Mouse (Mus musculus): ENCODE measurements around the gene H6pd. TPM values are rescaled to one million over a fixed set of nuclear protein-coding genes. Genes with fewer than 3 reads are reported as not detected.

The H6pd gene
- total and polyA plus RNA-seq, 3 experiments: 6.9 to 10.8 TPM; not detected in 1

DNA sequence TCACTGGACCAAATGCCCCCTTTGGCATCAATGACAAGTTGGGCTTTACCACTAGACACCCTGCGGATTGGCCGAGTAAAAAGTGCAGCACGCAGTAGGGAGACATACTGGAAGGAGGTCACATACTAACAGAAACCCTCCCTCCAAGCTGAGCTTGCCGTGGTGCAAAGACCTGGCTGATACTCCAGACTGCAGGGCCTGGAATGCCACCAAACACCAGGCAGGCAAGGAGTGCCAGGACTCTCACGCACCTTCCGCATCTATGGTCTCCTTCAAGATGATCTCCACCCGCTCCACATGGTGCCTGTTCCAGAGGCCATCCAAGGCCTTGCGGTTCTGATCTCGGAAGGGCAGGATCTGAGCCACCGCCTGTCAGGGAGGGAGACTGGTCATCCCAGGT lies 14.6 kb downstream of the H6pd start:
- H3K27ac ChIP-seq (ENCODE audit: control insufficient read depth, low read depth, low read length): no peak overlapping the region
- H3K9me3 ChIP-seq (replicated peaks; ENCODE audit: insufficient read depth, low read length): no peaks in the 10 kb centered on the region
- no peaks in the 10 kb centered on the region for H3K27me3 ChIP-seq (ENCODE audit: control insufficient read depth in 1 of 2, insufficient read depth in 2 of 2, low read length in 2 of 2)
- H3K4me3 ChIP-seq (ENCODE audit: control insufficient read depth in 1 of 2, insufficient read depth in 1 of 2, low read depth in 2 of 2, low read length in 2 of 2): no peak overlapping the region
- H3K79me2 ChIP-seq (ENCODE audit: control insufficient read depth, insufficient read depth, low read length, poor library complexity): no peaks in the 10 kb centered on the region
- H3K9ac ChIP-seq (ENCODE audit: control insufficient read depth, low read depth, low read length, poor library complexity, severe bottlenecking): no peak overlapping the region
- peaks cover 0 to 4% of the 10 kb centered on the region in 2 experiments; a peak in 2 of 4 replicates for H3K36me3 ChIP-seq (ENCODE audit: control insufficient read depth in 1 of 2, insufficient read depth in 2 of 2, low read length in 2 of 2)
- DNase-seq (ENCODE audit: low read depth, low spot score): no peak
- H3K4me1 ChIP-seq (ENCODE audit: control insufficient read depth in 1 of 2, insufficient read depth in 2 of 2, low read length in 2 of 2): peaks cover 2 to 8% of the 10 kb centered on the region in 2 experiments; a peak in 3 of 4 replicates
- TF ChIP-seq CHD2 (IDR thresholded peaks at IDR 0.05; ENCODE audit: low read length): no peak
- TF ChIP-seq ZNF384 (IDR thresholded peaks at IDR 0.05; ENCODE audit: low read depth, low read length): no peak
- no peak for TF ChIP-seq EP300 (IDR thresholded peaks at IDR 0.05; ENCODE audit: low read depth in 1 of 2, low read length in 2 of 2)
- no peak for TF ChIP-seq GATA1 (IDR thresholded peaks at IDR 0.05; ENCODE audit: low read depth, low read length)

DNA sequence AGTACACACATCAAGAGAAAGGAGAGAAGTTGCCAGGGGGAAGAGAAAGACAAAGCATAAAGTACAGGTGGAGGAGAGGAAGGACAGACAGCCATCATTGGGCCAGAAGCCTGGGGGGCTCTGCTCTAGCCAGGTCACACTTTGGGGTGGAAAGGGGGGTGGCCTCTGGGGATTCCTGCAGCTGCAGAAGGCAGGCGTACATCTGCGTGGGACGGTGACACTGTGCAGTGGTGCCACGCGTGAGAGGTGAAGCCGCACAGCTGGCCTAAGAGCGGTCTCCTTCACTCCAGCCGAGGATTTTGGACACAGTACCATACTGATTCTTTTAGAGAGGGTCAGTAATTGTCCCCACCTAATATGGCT lies 16.2 kb downstream of the H6pd start:
- no peak overlapping the region for H3K4me3 ChIP-seq (ENCODE audit: control insufficient read depth in 1 of 2, insufficient read depth in 1 of 2, low read depth in 2 of 2, low read length in 2 of 2)
- no peaks in the 10 kb centered on the region for H3K27me3 ChIP-seq (ENCODE audit: control insufficient read depth in 1 of 2, insufficient read depth in 2 of 2, low read length in 2 of 2)
- no peaks in the 10 kb centered on the region for H3K79me2 ChIP-seq (ENCODE audit: control insufficient read depth, insufficient read depth, low read length, poor library complexity)
- no peak overlapping the region for H3K27ac ChIP-seq (ENCODE audit: control insufficient read depth, low read depth, low read length)
- H3K9me3 ChIP-seq (replicated peaks; ENCODE audit: insufficient read depth, low read length): no peaks in the 10 kb centered on the region
- peaks cover 0 to 9% of the 10 kb centered on the region in 2 experiments; a peak in 2 of 4 replicates for H3K36me3 ChIP-seq (ENCODE audit: control insufficient read depth in 1 of 2, insufficient read depth in 2 of 2, low read length in 2 of 2)
- peaks cover 2 to 13% of the 10 kb centered on the region in 2 experiments; a peak in 3 of 4 replicates for H3K4me1 ChIP-seq (ENCODE audit: control insufficient read depth in 1 of 2, insufficient read depth in 2 of 2, low read length in 2 of 2)
- H3K9ac ChIP-seq (ENCODE audit: control insufficient read depth, low read depth, low read length, poor library complexity, severe bottlenecking): no peak overlapping the region
- TF ChIP-seq GATA1 (IDR thresholded peaks at IDR 0.05; ENCODE audit: low read depth, low read length) (no peak), JUND (IDR thresholded peaks at IDR 0.05; ENCODE audit: low read depth, low read length) (no peak), CTCF (IDR thresholded peaks at IDR 0.05 in 2 of 3, conservative IDR thresholded peaks at IDR 0.05 in 1 of 3; ENCODE audit: control insufficient read depth in 1 of 3, insufficient read depth in 1 of 3, low read depth in 2 of 3, low read length in 3 of 3, poor library complexity in 1 of 3, severe bottlenecking in 1 of 3) (no peak), MAFK (IDR thresholded peaks at IDR 0.05; ENCODE audit: borderline replicate concordance, low read depth, low read length) (no peak)
- DNase-seq (ENCODE audit: low read depth, low spot score): no peak

DNA sequence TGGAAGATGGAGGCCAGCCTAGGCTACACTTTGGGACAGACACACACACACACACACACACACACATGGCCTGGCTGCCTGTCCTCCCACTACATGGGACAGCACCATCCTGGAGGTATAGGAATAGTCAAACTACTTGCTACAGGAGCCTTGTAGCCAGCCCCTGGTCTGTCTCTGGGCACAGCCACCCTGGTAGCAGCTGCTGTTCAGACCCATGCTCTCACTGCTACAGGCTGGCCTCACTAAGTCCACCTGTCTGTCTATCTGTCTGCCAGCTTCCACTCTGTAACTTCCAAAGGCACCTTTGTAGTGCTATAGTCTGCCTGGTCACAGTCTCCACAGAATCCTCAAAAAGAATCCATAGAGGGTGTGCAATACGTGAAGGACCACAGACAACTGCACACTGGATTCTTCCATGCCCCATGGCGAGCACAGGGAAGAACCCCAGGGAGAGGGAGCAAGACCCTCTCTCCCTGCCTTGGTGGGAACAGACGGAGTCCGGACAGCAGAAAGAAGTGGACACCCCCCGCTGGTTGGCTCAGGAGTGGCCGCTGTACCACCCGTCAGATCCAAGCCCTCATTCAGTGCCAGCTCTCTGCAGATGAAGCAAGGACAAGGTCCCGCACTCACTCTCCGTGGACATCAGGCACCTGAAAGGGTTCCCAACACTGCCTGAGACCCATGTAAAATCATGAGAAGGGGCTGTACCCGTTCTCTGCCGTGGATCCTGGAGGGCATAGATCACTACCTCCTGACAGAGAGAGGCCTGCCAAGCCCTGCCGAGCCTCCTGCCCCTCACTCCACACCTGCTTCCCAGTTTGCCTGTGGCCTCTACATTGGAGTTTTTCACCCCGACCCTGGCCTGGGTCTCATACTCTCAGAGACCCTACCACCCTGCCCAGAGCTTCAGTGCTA lies 16.8 kb downstream of the H6pd start:
- Histone ChIP-seq H3K79me2 (ENCODE audit: control insufficient read depth, insufficient read depth, low read length, poor library complexity) (no peaks in the 10 kb centered on the region), H3K9ac (ENCODE audit: control insufficient read depth, low read depth, low read length, poor library complexity, severe bottlenecking) (no peak overlapping the region), H3K27me3 (ENCODE audit: control insufficient read depth in 1 of 2, insufficient read depth in 2 of 2, low read length in 2 of 2) (no peaks in the 10 kb centered on the region), H3K4me1 (ENCODE audit: control insufficient read depth in 1 of 2, insufficient read depth in 2 of 2, low read length in 2 of 2) (peaks cover 2 to 18% of the 10 kb centered on the region in 2 experiments), H3K27ac (ENCODE audit: control insufficient read depth, low read depth, low read length) (no peak overlapping the region), H3K36me3 (ENCODE audit: control insufficient read depth in 1 of 2, insufficient read depth in 2 of 2, low read length in 2 of 2) (peaks cover 0 to 13% of the 10 kb centered on the region in 2 experiments; a peak in 2 of 4 replicates), H3K9me3 (replicated peaks; ENCODE audit: insufficient read depth, low read length) (no peaks in the 10 kb centered on the region), H3K4me3 (ENCODE audit: control insufficient read depth in 1 of 2, insufficient read depth in 1 of 2, low read depth in 2 of 2, low read length in 2 of 2) (no peak overlapping the region)
- DNase-seq (ENCODE audit: low read depth, low spot score): no peak
- TF ChIP-seq CHD1 (IDR thresholded peaks at IDR 0.05; ENCODE audit: low read depth, low read length): no peak
- TF ChIP-seq CTCF (IDR thresholded peaks at IDR 0.05 in 2 of 3, conservative IDR thresholded peaks at IDR 0.05 in 1 of 3; ENCODE audit: control insufficient read depth in 1 of 3, insufficient read depth in 1 of 3, low read depth in 2 of 3, low read length in 3 of 3, poor library complexity in 1 of 3, severe bottlenecking in 1 of 3): no peak
- no peak for TF ChIP-seq E2F4 (IDR thresholded peaks at IDR 0.05; ENCODE audit: borderline replicate concordance, low read depth, low read length)
- TF ChIP-seq MYB (IDR thresholded peaks at IDR 0.05; ENCODE audit: low read depth, low read length): no peak
- TF ChIP-seq MAZ (IDR thresholded peaks at IDR 0.05; ENCODE audit: low read depth, low read length): no peak
- TF ChIP-seq UBTF (IDR thresholded peaks at IDR 0.05; ENCODE audit: borderline replicate concordance, insufficient read depth, low read depth, low read length): no peak
- TF ChIP-seq GATA1 (IDR thresholded peaks at IDR 0.05; ENCODE audit: low read depth, low read length): no peak
- TF ChIP-seq ELF1 (IDR thresholded peaks at IDR 0.05; ENCODE audit: low read depth, low read length): no peak
